Mouse (Mus musculus) testis, adult 2 months (tissue): ENCODE results near the gene Lrcol1.

Experiments used
- CTCF ChIP-seq: fragments of 200-500 bp; IDR thresholded peaks from 2 replicates; pipeline ENCODE4 v1.5.1; 2012; ENCODE audit warnings: low read depth, mild to moderate bottlenecking, inconsistent platforms, low read length, moderate library complexity; ENCODE audit not compliant: control insufficient read depth, insufficient read depth, insufficient replicate concordance
- POLR2A ChIP-seq: fragments of 200-500 bp; IDR thresholded peaks from 2 replicates; pipeline ENCODE4 v1.6.1; 2012; ENCODE audit warnings: low read depth, mild to moderate bottlenecking, inconsistent platforms, low read length, moderate library complexity; ENCODE audit not compliant: control insufficient read depth

DNA sequence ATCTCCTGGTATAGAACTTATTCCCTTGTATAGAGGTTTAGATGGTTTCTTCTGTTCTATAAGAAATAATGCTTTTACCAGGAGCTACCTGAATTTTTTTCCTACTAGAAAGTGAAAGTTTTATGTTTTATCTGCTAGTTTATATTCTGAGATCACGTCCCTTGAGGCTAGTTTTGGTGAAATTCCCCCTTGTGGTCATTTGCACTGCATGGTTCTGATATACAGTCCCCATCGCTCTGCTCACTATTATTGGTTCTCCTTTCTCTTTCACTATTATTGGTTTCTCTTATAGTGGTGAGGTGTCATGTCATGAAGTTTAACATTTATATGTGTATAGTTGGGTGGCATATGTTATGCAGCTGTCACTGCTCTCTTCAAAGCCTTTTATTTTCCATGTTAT, 43.9 kb upstream of the Lrcol1 start:
- TF ChIP-seq CTCF = no peak
- no peak for TF ChIP-seq POLR2A
